Mouse (Mus musculus) neutrophil, adult 5-6 weeks (primary cell): ENCODE measurements around the gene Apobec3. TPM values are rescaled to one million over a fixed set of nuclear protein-coding genes. Genes with fewer than 3 reads are reported as not detected.

Source experiments
- total RNA-seq: library from RNA; stranded (forward); fragments of 200-1000 nt; gene quantifications from 2 replicates; pipeline ENCODE4 v1.2.3, GENCODE M21; 2017

Apobec3 gene
- total RNA-seq, 1 experiment from 2014 or later: 473 TPM

Other genes starting within 250 kb of the Apobec3 start
- 12.3 and 19.3 TPM in 2 replicates for gene Fam227a, start 232.7 kb upstream of the Apobec3 start, total RNA-seq
- gene Cby1, start 232.5 kb upstream of the Apobec3 start, total RNA-seq: 18.8 and 22.0 TPM in 2 replicates
- gene Tomm22, start 220.8 kb upstream of the Apobec3 start, total RNA-seq: 68.0 and 76.0 TPM in 2 replicates
- 17.2 and 20.5 TPM in 2 replicates for gene Josd1, start 203.7 kb upstream of the Apobec3 start, total RNA-seq
- gene Gtpbp1, start 200.8 kb upstream of the Apobec3 start, total RNA-seq: 67.9 and 87.6 TPM in 2 replicates
- gene Sun2, start 149.1 kb upstream of the Apobec3 start, total RNA-seq: 268 and 275 TPM in 2 replicates
- gene Dnal4, start 113.8 kb upstream of the Apobec3 start, total RNA-seq: 11.6 and 12.2 TPM in 2 replicates
- 0.12 TPM in 2 replicates for gene Nptxr, start 86.9 kb upstream of the Apobec3 start, total RNA-seq
- not detected in 2 replicates for gene Npcd, start 57.4 kb upstream of the Apobec3 start, total RNA-seq
- gene Cbx6, start 57.0 kb upstream of the Apobec3 start, total RNA-seq: 11.3 and 12.0 TPM in 2 replicates
- gene Cbx7, start 79.5 kb downstream of the Apobec3 start, total RNA-seq: 109 and 121 TPM in 2 replicates
- gene Pdgfb, start 123.3 kb downstream of the Apobec3 start, total RNA-seq: 1.1 and 1.3 TPM in 2 replicates
- gene Syngr1, start 199.7 kb downstream of the Apobec3 start, total RNA-seq: 0.74 TPM in 1 of 2 replicates, not detected in the other
- 994 and 1,093 TPM in 2 replicates for gene Rpl3, start 200.2 kb downstream of the Apobec3 start, total RNA-seq
- 15.0 and 19.8 TPM in 2 replicates for gene Tab1, start 241.5 kb downstream of the Apobec3 start, total RNA-seq